Mouse (Mus musculus): ENCODE data around the gene Fryl. TPM values are rescaled to one million over a fixed set of nuclear protein-coding genes. Genes with fewer than 3 reads are reported as not detected.
A peak's percentile ranks its signal among the peaks of the same experiment; 100 is the strongest.

The Fryl gene
- polyA plus RNA-seq, 1 experiment from 2014 or later = 48.0 TPM

- H3K27me3 ChIP-seq (ENCODE audit: control insufficient read depth, insufficient read depth, low read length) = no peaks in the 10 kb centered on the region
- no peak for DNase-seq (ENCODE audit: low spot score)
- WGBS = 95% methylated on average over 17 of the region's 17 CpGs
- H3K4me3 ChIP-seq (ENCODE audit: low read depth, low read length) = no peak overlapping the region
- H3K9me3 ChIP-seq (ENCODE audit: control insufficient read depth, low read length) = no peaks in the 10 kb centered on the region
- no peak overlapping the region for H3K9ac ChIP-seq (ENCODE audit: low read length)
- H3K27ac ChIP-seq (ENCODE audit: low read depth, low read length) = no peak overlapping the region
- no peaks in the 10 kb centered on the region; the same call in 1 of the 2 replicates for H3K36me3 ChIP-seq (ENCODE audit: control insufficient read depth, insufficient read depth, low read length)
- H3K4me2 ChIP-seq (ENCODE audit: low read depth, low read length, severe bottlenecking) = no peak overlapping the region
- ATAC-seq (replicated peaks; ENCODE audit: low FRiP score) = no peak
- no peaks in the 10 kb centered on the region for H3K4me1 ChIP-seq (replicated peaks; ENCODE audit: control insufficient read depth, insufficient read depth, low read length)
Observed at GRCm38 (mm10) chr5:73089158-73089557, 167.3 kb downstream of the Fryl start.

GRCm38 (mm10) chr5:73081496-73081895, 174.9 kb downstream of the Fryl start:
- no peak overlapping the region for H3K4me2 ChIP-seq (ENCODE audit: low read depth, low read length, severe bottlenecking)
- no peak overlapping the region for H3K9ac ChIP-seq (ENCODE audit: low read length)
- no peaks in the 10 kb centered on the region for H3K27me3 ChIP-seq (ENCODE audit: control insufficient read depth, insufficient read depth, low read length)
- ATAC-seq (replicated peaks; ENCODE audit: low FRiP score) = no peak
- H3K9me3 ChIP-seq (ENCODE audit: control insufficient read depth, low read length) = no peaks in the 10 kb centered on the region
- no peak for DNase-seq (ENCODE audit: low spot score)
- WGBS = 97% methylated on average over 5 of the region's 5 CpGs
- peaks cover 6% of the 10 kb centered on the region; the same call in 1 of the 2 replicates for H3K36me3 ChIP-seq (ENCODE audit: control insufficient read depth, insufficient read depth, low read length)
- H3K4me3 ChIP-seq (ENCODE audit: low read depth, low read length) = no peak overlapping the region
- no peaks in the 10 kb centered on the region for H3K4me1 ChIP-seq (replicated peaks; ENCODE audit: control insufficient read depth, insufficient read depth, low read length)
- H3K27ac ChIP-seq (ENCODE audit: low read depth, low read length) = no peak overlapping the region

DNA sequence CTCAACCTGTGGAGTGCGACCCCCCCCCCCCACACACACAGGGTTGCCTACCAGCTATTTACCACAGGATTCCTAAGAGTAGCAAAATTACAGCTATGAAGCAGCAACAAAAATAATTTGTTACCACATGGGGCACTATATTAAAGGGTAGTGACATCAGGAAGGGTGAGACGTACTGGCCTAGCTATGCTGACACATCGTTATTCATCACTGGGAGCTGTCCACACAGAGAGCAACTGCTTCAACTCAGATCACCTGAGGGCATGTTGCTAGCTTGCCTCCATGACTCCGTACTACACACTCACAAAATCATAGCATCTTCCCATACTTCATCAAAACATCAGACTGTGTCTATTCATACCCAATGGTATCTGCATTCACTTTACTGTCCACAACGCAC, 176.6 kb downstream of the Fryl start:
- no peaks in the 10 kb centered on the region for H3K27me3 ChIP-seq (ENCODE audit: control insufficient read depth, insufficient read depth, low read length)
- no peak overlapping the region for H3K27ac ChIP-seq (ENCODE audit: low read depth, low read length)
- ATAC-seq (replicated peaks; ENCODE audit: low FRiP score) (no peak), DNase-seq (ENCODE audit: low spot score) (no peak)
- no peak overlapping the region for H3K4me3 ChIP-seq (ENCODE audit: low read depth, low read length)
- no peaks in the 10 kb centered on the region for H3K4me1 ChIP-seq (replicated peaks; ENCODE audit: control insufficient read depth, insufficient read depth, low read length)
- WGBS = 92% methylated on average over 5 of the region's 5 CpGs
- no peak overlapping the region for H3K9ac ChIP-seq (ENCODE audit: low read length)
- H3K4me2 ChIP-seq (ENCODE audit: low read depth, low read length, severe bottlenecking) = no peak overlapping the region
- H3K36me3 ChIP-seq (ENCODE audit: control insufficient read depth, insufficient read depth, low read length) = peaks cover 6% of the 10 kb centered on the region; the same call in 1 of the 2 replicates
- H3K9me3 ChIP-seq (ENCODE audit: control insufficient read depth, low read length) = no peaks in the 10 kb centered on the region

DNA sequence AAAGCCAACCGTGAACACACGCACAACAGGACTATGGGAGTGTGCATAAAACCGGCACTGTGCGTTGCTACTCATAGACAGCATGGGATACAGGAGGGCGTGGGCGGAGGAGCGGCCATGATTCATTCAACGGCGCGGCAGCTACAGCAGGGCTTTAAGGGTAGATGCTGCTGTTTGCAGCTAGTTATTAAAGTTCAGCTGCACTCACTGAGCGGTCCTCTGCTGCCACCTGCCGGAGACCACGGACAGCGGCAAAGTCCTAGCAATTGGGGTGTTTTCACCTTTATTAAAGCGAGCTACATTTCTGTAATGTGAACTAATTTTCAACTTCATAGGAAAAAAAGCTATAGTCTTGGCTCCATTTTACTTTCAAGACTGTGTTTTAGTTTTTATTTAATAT, 185.1 kb downstream of the Fryl start:
- Histone ChIP-seq H3K9me3 (ENCODE audit: control insufficient read depth, low read length) (no peaks in the 10 kb centered on the region), H3K4me3 (ENCODE audit: low read depth, low read length) (no peak overlapping the region), H3K27ac (ENCODE audit: low read depth, low read length) (no peak overlapping the region), H3K27me3 (ENCODE audit: control insufficient read depth, insufficient read depth, low read length) (no peaks in the 10 kb centered on the region), H3K36me3 (ENCODE audit: control insufficient read depth, insufficient read depth, low read length) (peaks cover 3% of the 10 kb centered on the region; the same call in 1 of the 2 replicates), H3K4me1 (replicated peaks; ENCODE audit: control insufficient read depth, insufficient read depth, low read length) (no peaks in the 10 kb centered on the region), H3K4me2 (ENCODE audit: low read depth, low read length, severe bottlenecking) (no peak overlapping the region), H3K9ac (ENCODE audit: low read length) (no peak overlapping the region)
- 39% methylated on average over 15 of the region's 15 CpGs for WGBS
- ATAC-seq (replicated peaks; ENCODE audit: low FRiP score) (0 out of 2 replicates have a peak, but pooled peaks have one; percentile 58), DNase-seq (ENCODE audit: low spot score) (peak; percentile 88)

- WGBS = 54% methylated on average over 6 of the region's 6 CpGs
- no peak overlapping the region for H3K4me2 ChIP-seq (ENCODE audit: low read depth, low read length, severe bottlenecking)
- H3K4me1 ChIP-seq (replicated peaks; ENCODE audit: control insufficient read depth, insufficient read depth, low read length) = no peaks in the 10 kb centered on the region
- H3K4me3 ChIP-seq (ENCODE audit: low read depth, low read length) = no peak overlapping the region
- H3K27me3 ChIP-seq (ENCODE audit: control insufficient read depth, insufficient read depth, low read length) = no peaks in the 10 kb centered on the region
- ATAC-seq (replicated peaks; ENCODE audit: low FRiP score) (no peak), DNase-seq (ENCODE audit: low spot score) (no peak)
- H3K36me3 ChIP-seq (ENCODE audit: control insufficient read depth, insufficient read depth, low read length) = peaks cover 3% of the 10 kb centered on the region; the same call in 1 of the 2 replicates
- no peak overlapping the region for H3K27ac ChIP-seq (ENCODE audit: low read depth, low read length)
- no peak overlapping the region for H3K9ac ChIP-seq (ENCODE audit: low read length)
- no peaks in the 10 kb centered on the region for H3K9me3 ChIP-seq (ENCODE audit: control insufficient read depth, low read length)
Observed at GRCm38 (mm10) chr5:73066946-73067345, 189.5 kb downstream of the Fryl start.

DNA sequence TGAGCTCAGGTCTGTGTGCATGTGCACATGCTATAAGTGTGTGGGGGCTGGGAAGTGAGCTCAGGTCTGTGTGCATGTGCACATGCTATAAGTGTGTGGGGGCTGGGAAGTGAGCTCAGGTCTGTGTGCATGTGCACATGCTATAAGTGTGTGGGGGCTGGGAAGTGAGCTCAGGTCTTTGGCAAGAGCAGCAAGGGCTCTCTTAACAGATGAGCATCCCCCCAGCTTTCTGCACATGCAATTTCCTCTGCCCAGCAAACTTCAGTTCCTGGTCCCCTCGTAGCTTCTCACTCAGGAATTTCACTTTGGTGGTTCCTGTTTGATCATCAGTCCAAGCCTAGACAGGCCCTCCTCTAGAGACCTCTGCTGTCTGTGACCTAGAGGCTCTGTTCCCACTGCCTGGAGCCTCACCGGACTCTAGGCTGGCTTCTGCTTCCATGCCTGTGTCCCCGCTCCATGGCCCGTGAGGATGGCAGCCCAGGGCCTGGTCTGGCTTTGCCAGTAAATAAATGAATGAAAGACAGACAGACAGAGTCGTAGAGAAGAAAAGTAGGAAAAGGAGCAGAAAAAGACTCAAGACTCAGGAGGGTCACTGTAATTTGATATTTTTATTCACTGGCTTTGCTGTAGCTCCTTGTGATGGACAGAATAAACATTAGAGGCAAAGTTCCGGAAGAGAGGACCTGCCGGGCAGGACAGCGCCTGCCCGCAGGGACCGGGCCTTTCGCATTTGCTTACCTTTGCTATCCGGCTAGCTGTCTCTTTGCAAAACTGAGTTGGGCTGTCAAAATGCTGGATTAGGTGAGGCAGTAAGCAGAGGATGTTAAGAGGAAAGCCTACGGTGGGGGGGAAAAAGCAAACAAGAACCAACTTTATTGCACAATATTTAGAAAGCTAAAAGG, 192.4 kb downstream of the Fryl start:
- WGBS = 84% methylated on average over 13 of the region's 13 CpGs
- H3K9me3 ChIP-seq (ENCODE audit: control insufficient read depth, low read length) = no peaks in the 10 kb centered on the region
- no peak overlapping the region for H3K4me2 ChIP-seq (ENCODE audit: low read depth, low read length, severe bottlenecking)
- no peak overlapping the region for H3K9ac ChIP-seq (ENCODE audit: low read length)
- no peaks in the 10 kb centered on the region for H3K27me3 ChIP-seq (ENCODE audit: control insufficient read depth, insufficient read depth, low read length)
- H3K27ac ChIP-seq (ENCODE audit: low read depth, low read length) = no peak overlapping the region
- DNase-seq (ENCODE audit: low spot score) = no peak
- no peak for ATAC-seq (replicated peaks; ENCODE audit: low FRiP score)
- H3K36me3 ChIP-seq (ENCODE audit: control insufficient read depth, insufficient read depth, low read length) = peaks cover 3% of the 10 kb centered on the region; the same call in 1 of the 2 replicates
- no peak overlapping the region for H3K4me3 ChIP-seq (ENCODE audit: low read depth, low read length)
- H3K4me1 ChIP-seq (replicated peaks; ENCODE audit: control insufficient read depth, insufficient read depth, low read length) = peaks cover 4% of the 10 kb centered on the region; the same call in 1 of the 2 replicates

DNA sequence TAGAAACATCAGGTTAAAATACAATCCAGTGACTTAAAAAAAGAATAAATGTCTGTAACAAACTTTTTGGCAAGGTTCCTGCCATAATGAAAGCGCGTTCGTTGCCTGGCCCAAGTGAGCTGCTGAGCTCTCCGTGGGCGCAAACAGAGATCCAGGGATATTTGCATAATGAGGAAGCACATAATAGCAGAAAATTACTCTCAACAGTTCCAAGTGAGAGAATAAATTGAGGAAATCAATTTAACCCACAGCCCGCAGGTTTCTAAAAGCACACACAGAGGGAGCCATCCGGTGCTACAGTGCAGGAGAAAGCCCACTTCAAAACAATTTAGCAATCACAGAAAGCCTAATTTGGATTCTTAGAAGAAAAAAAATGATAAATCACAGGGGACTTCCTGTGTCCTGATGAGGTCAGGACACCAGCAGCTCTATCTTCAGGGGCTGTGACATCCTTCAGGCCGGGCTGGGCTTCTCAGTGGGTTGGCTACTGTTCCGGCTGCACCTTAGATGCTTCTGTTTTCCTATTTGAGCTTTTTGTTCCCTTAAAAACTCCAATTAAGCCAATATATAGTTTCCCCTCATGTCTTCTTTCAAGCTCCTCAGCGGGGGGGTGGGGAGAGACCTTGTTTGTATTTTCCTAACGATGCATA, 194.8 kb downstream of the Fryl start:
- Histone ChIP-seq H3K9ac (ENCODE audit: low read length) (no peak overlapping the region), H3K4me1 (replicated peaks; ENCODE audit: control insufficient read depth, insufficient read depth, low read length) (peaks cover 4% of the 10 kb centered on the region; the same call in 1 of the 2 replicates), H3K9me3 (ENCODE audit: control insufficient read depth, low read length) (no peaks in the 10 kb centered on the region), H3K27ac (ENCODE audit: low read depth, low read length) (no peak overlapping the region), H3K4me3 (ENCODE audit: low read depth, low read length) (no peak overlapping the region), H3K27me3 (ENCODE audit: control insufficient read depth, insufficient read depth, low read length) (no peaks in the 10 kb centered on the region), H3K36me3 (ENCODE audit: control insufficient read depth, insufficient read depth, low read length) (peaks cover 4% of the 10 kb centered on the region; the same call in 1 of the 2 replicates), H3K4me2 (ENCODE audit: low read depth, low read length, severe bottlenecking) (no peak overlapping the region)
- ATAC-seq (replicated peaks; ENCODE audit: low FRiP score) = no peak
- 56% methylated on average over 11 of the region's 11 CpGs for WGBS
- no peak for DNase-seq (ENCODE audit: low spot score)

DNA sequence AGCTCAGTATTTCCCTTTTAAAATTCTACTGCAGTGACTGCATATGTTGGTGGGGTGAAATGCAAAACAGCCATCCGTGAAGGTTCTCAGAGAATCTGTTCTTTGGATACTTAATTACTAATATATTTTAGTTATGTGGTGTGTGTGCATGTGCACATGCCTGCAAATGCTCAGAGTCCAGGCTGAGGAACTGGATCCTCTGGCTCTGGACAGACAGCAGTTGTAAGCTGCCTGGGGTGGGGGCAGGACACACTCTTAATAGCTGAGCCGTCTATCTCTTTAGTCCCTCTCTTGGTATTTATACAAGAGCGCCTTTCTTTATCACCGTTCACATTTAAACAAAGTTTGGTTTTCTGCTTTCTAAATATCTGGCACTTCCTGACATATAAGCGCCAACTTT, 199.5 kb downstream of the Fryl start:
- Histone ChIP-seq H3K4me3 (ENCODE audit: low read depth, low read length) (no peak overlapping the region), H3K27ac (ENCODE audit: low read depth, low read length) (no peak overlapping the region), H3K27me3 (ENCODE audit: control insufficient read depth, insufficient read depth, low read length) (no peaks in the 10 kb centered on the region), H3K4me2 (ENCODE audit: low read depth, low read length, severe bottlenecking) (no peak overlapping the region), H3K4me1 (replicated peaks; ENCODE audit: control insufficient read depth, insufficient read depth, low read length) (peaks cover 4% of the 10 kb centered on the region; the same call in 1 of the 2 replicates), H3K9ac (ENCODE audit: low read length) (no peak overlapping the region), H3K9me3 (ENCODE audit: control insufficient read depth, low read length) (no peaks in the 10 kb centered on the region), H3K36me3 (ENCODE audit: control insufficient read depth, insufficient read depth, low read length) (peaks cover 8% of the 10 kb centered on the region; the same call in 1 of the 2 replicates)
- 97% methylated on average over 5 of the region's 5 CpGs for WGBS
- DNase-seq (ENCODE audit: low spot score) = no peak
- ATAC-seq (replicated peaks; ENCODE audit: low FRiP score) = no peak

Data from forebrain, embryonic 11.5 days (tissue).